Mouse (Mus musculus) megakaryocyte, adult 5-6 weeks (primary cell): Measurements from ENCODE around the gene Kcna6. TPM values are rescaled to one million over a fixed set of nuclear protein-coding genes. Genes with fewer than 3 reads are reported as not detected.

ENCODE experiments used
- ATAC-seq: 2 replicates; pipeline ENCODE4 v1.8.0; 2016; ENCODE audit warnings: mild to moderate bottlenecking, inconsistent platforms; ENCODE audit not compliant: poor library complexity, severe bottlenecking
- total RNA-seq, 2 experiments: library from RNA; stranded (forward) in 1 of 2; stranded (reverse) in 1 of 2; fragments of 153-499, 151-499 nt in 1 of 2; fragments of 221-1000, 200-1000 nt in 1 of 2; gene quantifications; 2 replicates each; pipeline versions ENCODE4 v1.2.3 to v1.2.4; 2015 to 2017

The Kcna6 gene
- total RNA-seq (2015) (not detected in 2 replicates), total RNA-seq (2017) (not detected in 2 replicates)

- no peak for ATAC-seq
Observed at GRCm38 (mm10) chr6:126740211-126741142, at the start of gene Kcna6. TSS of gene Kcna6 (minus strand) at chr6:126740674.

- ATAC-seq, result no peak
Observed at GRCm38 (mm10) chr6:126788863-126789262, 48.4 kb upstream of the Kcna6 start.

- ATAC-seq, result no peak
Observed at GRCm38 (mm10) chr6:126784206-126784605, 43.7 kb upstream of the Kcna6 start.

- no peak for ATAC-seq
Observed at GRCm38 (mm10) chr6:126783651-126784066, 43.2 kb upstream of the Kcna6 start.

GRCm38 (mm10) chr6:126783056-126783455 is 42.6 kb upstream of the Kcna6 start:
- ATAC-seq, result no peak

- no peak for ATAC-seq
Observed at GRCm38 (mm10) chr6:126777889-126778288, 37.4 kb upstream of the Kcna6 start.

GRCm38 (mm10) chr6:126773873-126774272 is 33.4 kb upstream of the Kcna6 start:
- ATAC-seq, result no peak

- no peak for ATAC-seq
Observed at GRCm38 (mm10) chr6:126772326-126772725, 31.9 kb upstream of the Kcna6 start.

- ATAC-seq, result no peak
Observed at GRCm38 (mm10) chr6:126770146-126770731, 29.8 kb upstream of the Kcna6 start.

GRCm38 (mm10) chr6:126768957-126769665 is 28.6 kb upstream of the Kcna6 start:
- no peak for ATAC-seq

- no peak for ATAC-seq
Observed at GRCm38 (mm10) chr6:126767610-126768532, 27.4 kb upstream of the Kcna6 start.

GRCm38 (mm10) chr6:126766552-126766951 is 26.1 kb upstream of the Kcna6 start:
- ATAC-seq, result no peak

GRCm38 (mm10) chr6:126764563-126765091 is 24.2 kb upstream of the Kcna6 start:
- ATAC-seq, result no peak

GRCm38 (mm10) chr6:126761362-126761761 is 20.9 kb upstream of the Kcna6 start:
- no peak for ATAC-seq

- ATAC-seq, result no peak
Observed at GRCm38 (mm10) chr6:126755729-126756411, 15.4 kb upstream of the Kcna6 start.

GRCm38 (mm10) chr6:126752520-126752919 is 12.0 kb upstream of the Kcna6 start:
- ATAC-seq, result no peak

GRCm38 (mm10) chr6:126745888-126746287 is 5.4 kb upstream of the Kcna6 start:
- ATAC-seq, result no peak

- no peak for ATAC-seq
Observed at GRCm38 (mm10) chr6:126742610-126743009, 2.1 kb upstream of the Kcna6 start.
